Mouse (Mus musculus): Measurements from ENCODE around the gene Vmn2r79. TPM values are rescaled to one million over a fixed set of nuclear protein-coding genes. Genes with fewer than 3 reads are reported as not detected.

Vmn2r79 gene
- total RNA-seq (2023) = 0.09 TPM

DNA sequence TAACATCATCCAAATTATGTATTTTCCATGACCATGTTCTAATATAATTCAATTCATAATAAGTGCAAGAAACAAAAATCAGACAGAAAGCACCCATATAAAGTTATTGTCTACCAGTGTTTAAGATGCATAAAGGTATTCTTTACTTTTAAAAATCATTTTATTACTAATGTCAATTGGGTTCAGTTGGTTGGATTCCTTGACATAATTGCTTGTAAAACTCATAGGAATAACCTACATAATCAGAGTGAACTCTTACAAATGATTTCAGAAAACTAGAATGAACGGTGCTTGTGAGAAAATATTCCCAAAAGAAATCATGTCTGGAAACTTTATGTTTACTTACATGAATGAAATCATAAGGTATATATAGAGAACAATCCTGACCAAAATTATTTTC is at the start of gene Vmn2r79:
Vmn2r79 (plus strand) TSS at position 301 of the 400 bp plus-strand sequence.

Other genes with a start within 250 kb of the Vmn2r79 start
- gene Folh1, start 220.2 kb upstream of the Vmn2r79 start, total RNA-seq (2023) = not detected
- gene Vmn2r77, start 201.1 kb upstream of the Vmn2r79 start, total RNA-seq (2023) = not detected
- not detected for gene Vmn2r78, start 81.0 kb upstream of the Vmn2r79 start, total RNA-seq (2023)
- gene Nox4, start 250.0 kb downstream of the Vmn2r79 start, total RNA-seq (2023) = not detected